Mouse (Mus musculus) embryonic facial prominence, embryonic 13.5 days (tissue): ENCODE data around the gene Rps11. TPM values are rescaled to one million over a fixed set of nuclear protein-coding genes. Genes with fewer than 3 reads are reported as not detected.
A peak's percentile ranks its signal among the peaks of the same experiment; 100 is the strongest.

Experiments used
- ATAC-seq: fragments of 200-750 bp; cut with Nextera tagmentation; 2 replicates; pipeline ENCODE4 v1.8.0; 2017; ENCODE audit warnings: low read depth; ENCODE audit not compliant: insufficient number of reproducible peaks, insufficient read depth, low FRiP score, low TSS enrichment
- H3K27ac ChIP-seq: fragments of 300-500 bp; sonication (generic); 2 replicates; pipeline ENCODE4 v1.5.1; 2015; ENCODE audit warnings: moderate library complexity, mild to moderate bottlenecking, inconsistent platforms
- H3K27me3 ChIP-seq: fragments of 300-500 bp; sonication (generic); 2 replicates; pipeline ENCODE4 v1.6.1; 2015; ENCODE audit warnings: mild to moderate bottlenecking, inconsistent platforms
- H3K36me3 ChIP-seq: fragments of 300-500 bp; sonication (generic); 2 replicates; pipeline ENCODE4 v1.6.1; 2015; ENCODE audit warnings: mild to moderate bottlenecking, inconsistent platforms
- H3K4me1 ChIP-seq: fragments of 300-500 bp; sonication (generic); 2 replicates; pipeline ENCODE4 v1.6.1; 2015; ENCODE audit warnings: inconsistent platforms
- H3K4me2 ChIP-seq: fragments of 300-500 bp; sonication (generic); 2 replicates; pipeline ENCODE4 v1.6.1; 2015; ENCODE audit warnings: moderate library complexity, mild to moderate bottlenecking, inconsistent platforms
- H3K4me3 ChIP-seq: fragments of 300-500 bp; sonication (generic); 2 replicates; pipeline ENCODE4 v1.5.1; 2015; ENCODE audit warnings: mild to moderate bottlenecking, inconsistent platforms
- H3K9ac ChIP-seq: fragments of 300-500 bp; sonication (generic); 2 replicates; pipeline ENCODE4 v1.6.1; 2015; ENCODE audit warnings: mild to moderate bottlenecking, inconsistent platforms
- H3K9me3 ChIP-seq: fragments of 300-500 bp; sonication (generic); 2 replicates; pipeline ENCODE4 v1.6.1; 2016; ENCODE audit warnings: inconsistent platforms
- WGBS: fragments of 180-500 bp; shearing (Covaris S2); methylation state at CpG from one replicate; pipeline ENCODE4 v1.1.7; 2015; ENCODE audit warnings: mixed read lengths; 5-methylcytosine and 5-hydroxymethylcytosine counted together
- polyA plus RNA-seq: library from polyadenylated mRNA; unstranded; fragments of >200 nt; fragmentation: Nextera tagmentation; extraction: Ambion mirVana; gene quantifications from 2 replicates; pipeline ENCODE4 v1.2.1, GENCODE M21; 2015

Rps11 gene
- polyA plus RNA-seq, 1 experiment from 2014 or later: 1,760 TPM

DNA sequence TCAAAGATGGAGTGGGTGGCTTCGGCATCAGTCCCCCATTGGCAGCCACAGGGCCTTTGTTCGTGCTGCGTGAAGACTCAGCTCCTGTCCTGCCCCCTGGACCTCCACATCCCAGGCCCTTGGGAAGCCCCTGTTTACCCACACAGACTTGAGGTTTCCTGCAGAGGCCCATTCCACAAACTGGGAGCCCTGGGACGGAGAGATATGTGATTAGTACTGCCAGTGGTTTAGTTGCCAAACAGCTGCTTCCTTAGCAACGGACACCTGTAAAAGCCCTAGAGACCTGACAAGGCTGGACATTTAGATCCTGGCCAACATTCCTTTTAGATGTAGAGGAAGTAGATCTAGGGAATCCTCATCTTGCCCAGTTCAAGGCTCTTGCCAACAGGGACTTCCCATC lies 17.7 kb upstream of the Rps11 start:
- H3K36me3 ChIP-seq: peaks cover 62% of the 10 kb centered on the region
- no peak for ATAC-seq
- H3K27me3 ChIP-seq: no peaks in the 10 kb centered on the region
- H3K4me3 ChIP-seq: no peak overlapping the region
- no peaks in the 10 kb centered on the region for H3K4me1 ChIP-seq
- H3K4me2 ChIP-seq: no peak overlapping the region
- H3K9me3 ChIP-seq: no peaks in the 10 kb centered on the region
- 91% methylated on average over 5 of the region's 5 CpGs for WGBS
- H3K27ac ChIP-seq: no peak overlapping the region
- H3K9ac ChIP-seq: peak overlapping the region; percentile 27; the same call in 1 of the 2 replicates

- Histone ChIP-seq H3K36me3 (peaks cover 56% of the 10 kb centered on the region), H3K4me3 (no peak overlapping the region), H3K9ac (no peak overlapping the region), H3K4me2 (no peak overlapping the region), H3K4me1 (no peaks in the 10 kb centered on the region), H3K9me3 (no peaks in the 10 kb centered on the region), H3K27me3 (no peaks in the 10 kb centered on the region), H3K27ac (no peak overlapping the region)
- no peak for ATAC-seq
- 87% methylated on average over 3 of the region's 3 CpGs for WGBS
These were observed 17.1 kb upstream of the Rps11 start for GRCm38 (mm10) chr7:45141319-45141718.

DNA sequence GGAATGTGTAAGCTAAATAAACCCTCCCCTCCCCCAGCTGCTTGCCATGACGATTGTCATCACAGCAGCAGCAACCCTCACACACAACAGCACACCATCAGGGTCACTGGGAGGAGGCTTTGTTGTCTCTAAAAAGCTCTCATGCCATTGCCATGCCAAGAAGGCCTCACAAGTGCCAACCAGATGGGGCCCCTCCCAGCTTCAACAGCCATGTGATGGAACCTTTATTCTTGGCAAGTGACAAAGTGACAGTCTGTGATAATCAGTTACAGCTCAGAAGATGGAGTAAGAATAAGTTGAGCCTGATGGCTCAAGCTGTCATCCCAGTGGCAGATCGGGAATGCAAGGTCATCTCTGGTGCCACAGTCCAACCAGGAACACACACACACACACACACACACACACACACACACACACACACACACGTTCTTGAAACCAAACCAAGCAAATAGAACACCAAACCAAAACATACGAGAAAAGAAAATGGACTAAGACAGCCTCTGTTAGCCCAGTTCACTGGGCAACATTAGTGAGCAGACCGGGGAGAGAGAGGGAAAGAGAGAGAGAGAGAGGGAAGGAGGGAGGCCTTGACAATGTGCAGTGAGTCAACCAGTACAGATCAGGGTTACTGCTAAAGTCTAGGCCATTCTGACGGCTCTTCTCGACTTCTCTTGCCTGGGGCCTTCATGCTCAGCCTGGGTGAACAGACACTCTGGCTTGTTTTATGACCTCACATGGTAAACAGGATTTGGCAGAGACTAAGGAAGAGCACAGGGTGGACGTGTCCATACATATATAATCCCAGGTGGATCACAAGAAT lies 15.9 kb upstream of the Rps11 start:
- ATAC-seq: no peak

GRCm38 (mm10) chr7:45138403-45138802 lies 14.2 kb upstream of the Rps11 start:
- H3K9ac ChIP-seq: no peak overlapping the region
- no peak for ATAC-seq
- H3K4me1 ChIP-seq: peaks cover 7% of the 10 kb centered on the region
- no peaks in the 10 kb centered on the region for H3K9me3 ChIP-seq
- 77% methylated on average over 1 of the region's 1 CpGs for WGBS
- H3K4me3 ChIP-seq: no peak overlapping the region
- peaks cover 27% of the 10 kb centered on the region for H3K36me3 ChIP-seq
- H3K4me2 ChIP-seq: no peak overlapping the region
- peaks cover 15% of the 10 kb centered on the region; the same call in 1 of the 2 replicates for H3K27me3 ChIP-seq
- no peak overlapping the region for H3K27ac ChIP-seq

More for the DNA sequence above, 15.9 kb upstream of the Rps11 start:
- Histone ChIP-seq H3K27ac (no peak overlapping the region), H3K9me3 (no peaks in the 10 kb centered on the region), H3K4me3 (no peak overlapping the region), H3K4me2 (no peak overlapping the region), H3K36me3 (peaks cover 44% of the 10 kb centered on the region), H3K4me1 (peaks cover 7% of the 10 kb centered on the region), H3K9ac (no peak overlapping the region), H3K27me3 (peaks cover 7% of the 10 kb centered on the region; the same call in 1 of the 2 replicates)
- WGBS: 70% methylated on average over 8 of the region's 8 CpGs

GRCm38 (mm10) chr7:45137171-45138006 lies 13.2 kb upstream of the Rps11 start:
- H3K4me3 ChIP-seq: no peak overlapping the region
- H3K4me2 ChIP-seq: no peak overlapping the region
- H3K4me1 ChIP-seq: peaks cover 7% of the 10 kb centered on the region
- no peaks in the 10 kb centered on the region for H3K9me3 ChIP-seq
- no peak overlapping the region for H3K9ac ChIP-seq
- H3K27ac ChIP-seq: no peak overlapping the region
- H3K36me3 ChIP-seq: peaks cover 17% of the 10 kb centered on the region
- no peak for ATAC-seq
- peaks cover 15% of the 10 kb centered on the region; the same call in 1 of the 2 replicates for H3K27me3 ChIP-seq
- WGBS: 88% methylated on average over 12 of the region's 12 CpGs

GRCm38 (mm10) chr7:45135993-45136567 lies 11.8 kb upstream of the Rps11 start, which contains the start of the genes Gm45713 and Flt3l:
Gene Gm45713 (minus strand): TSS chr7:45136231.
Gene Flt3l (minus strand): TSS chr7:45136432.
- H3K4me3 ChIP-seq: peak within 1 kb of the TSS; percentile 56
- H3K36me3 ChIP-seq: 0 out of 2 replicates have a peak, but pooled peaks cover 4% of the 10 kb centered on the region
- ATAC-seq: peak; percentile 60
- H3K4me2 ChIP-seq: peak within 1 kb of the TSS; percentile 72
- peak within 1 kb of the TSS; percentile 5; the same call in 1 of the 2 replicates for H3K27ac ChIP-seq
- H3K4me1 ChIP-seq: peaks cover 7% of the 10 kb centered on the region
- WGBS: 2% methylated on average over 29 of the region's 29 CpGs
- H3K27me3 ChIP-seq: peaks cover 15% of the 10 kb centered on the region; the same call in 1 of the 2 replicates
- peak within 1 kb of the TSS; percentile 77 for H3K9ac ChIP-seq
- no peaks in the 10 kb centered on the region for H3K9me3 ChIP-seq

- no peaks in the 10 kb centered on the region for H3K9me3 ChIP-seq
- H3K9ac ChIP-seq: peak overlapping the region; percentile 77
- H3K4me2 ChIP-seq: peak overlapping the region; percentile 72
- peak overlapping the region; percentile 5; the same call in 1 of the 2 replicates for H3K27ac ChIP-seq
- H3K4me3 ChIP-seq: peak overlapping the region; percentile 56
- peaks cover 7% of the 10 kb centered on the region for H3K4me1 ChIP-seq
- no peak for ATAC-seq
- 0 out of 2 replicates have a peak, but pooled peaks cover 4% of the 10 kb centered on the region for H3K36me3 ChIP-seq
- 80% methylated on average over 3 of the region's 3 CpGs for WGBS
- H3K27me3 ChIP-seq: peaks cover 15% of the 10 kb centered on the region; the same call in 1 of the 2 replicates
These were observed 11.1 kb upstream of the Rps11 start for GRCm38 (mm10) chr7:45135370-45135769.

DNA sequence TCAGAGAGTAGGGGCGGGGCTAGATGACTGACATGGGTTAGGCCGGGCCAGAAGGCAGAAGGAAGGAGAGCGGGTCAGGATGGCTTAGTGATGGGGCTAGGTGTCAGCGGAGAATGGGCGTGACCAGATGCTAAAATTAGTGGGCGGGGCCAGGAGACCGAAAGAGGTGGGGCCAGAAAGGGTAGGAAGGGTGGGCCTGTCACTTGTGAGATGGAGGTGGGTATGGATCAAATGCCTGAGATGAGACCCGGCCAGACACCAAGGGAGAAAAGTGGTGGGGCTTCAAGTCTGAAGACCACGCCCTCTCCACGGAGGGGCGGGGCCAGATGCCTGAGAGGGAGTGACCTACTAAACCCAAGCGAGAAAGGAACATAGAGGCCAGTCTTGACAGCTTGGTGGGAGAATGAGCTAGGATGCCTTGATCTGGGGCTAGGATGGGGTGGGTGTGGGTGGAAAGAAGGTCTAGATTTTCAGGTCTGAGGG lies 10.3 kb upstream of the Rps11 start:
- Histone ChIP-seq H3K9ac (no peak overlapping the region), H3K4me1 (peaks cover 11% of the 10 kb centered on the region), H3K27ac (no peak overlapping the region), H3K4me2 (no peak overlapping the region; the same call in 1 of the 2 replicates), H3K36me3 (0 out of 2 replicates have a peak, but pooled peaks cover under 1% of the 10 kb centered on the region), H3K9me3 (no peaks in the 10 kb centered on the region), H3K4me3 (no peak overlapping the region), H3K27me3 (peaks cover 15% of the 10 kb centered on the region; the same call in 1 of the 2 replicates)
- peak; percentile 61 for ATAC-seq
- 8% methylated on average over 12 of the region's 12 CpGs for WGBS

GRCm38 (mm10) chr7:45133446-45134159 lies 9.4 kb upstream of the Rps11 start:
- H3K4me2 ChIP-seq: no peak overlapping the region
- no peaks in the 10 kb centered on the region for H3K36me3 ChIP-seq
- H3K9me3 ChIP-seq: no peaks in the 10 kb centered on the region
- H3K4me1 ChIP-seq: peaks cover 14% of the 10 kb centered on the region
- H3K9ac ChIP-seq: no peak overlapping the region
- ATAC-seq: no peak
- H3K27ac ChIP-seq: no peak overlapping the region
- H3K4me3 ChIP-seq: no peak overlapping the region
- H3K27me3 ChIP-seq: peaks cover 15% of the 10 kb centered on the region; the same call in 1 of the 2 replicates
- 69% methylated on average over 8 of the region's 8 CpGs for WGBS

DNA sequence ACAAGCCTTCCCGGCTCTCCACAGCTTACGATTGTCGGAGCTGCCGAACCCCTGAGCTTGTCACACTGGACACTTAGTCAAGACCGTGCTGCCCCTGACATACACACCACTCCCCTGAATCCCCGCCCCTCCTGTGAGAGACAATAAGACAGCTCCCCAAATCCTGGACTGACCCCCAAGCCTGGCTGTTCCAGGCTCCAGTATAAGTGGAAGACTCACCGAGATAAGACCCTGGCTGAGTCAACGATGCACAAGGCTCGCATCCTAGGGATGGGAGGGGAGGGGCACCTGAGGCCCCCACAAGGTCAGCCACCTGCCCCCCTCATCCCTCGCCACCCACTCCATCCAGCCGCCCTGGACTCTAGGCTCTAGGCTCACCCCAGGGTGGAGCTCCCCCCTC lies 7.6 kb upstream of the Rps11 start:
- H3K4me2 ChIP-seq: no peak overlapping the region
- H3K27me3 ChIP-seq: peaks cover 15% of the 10 kb centered on the region; the same call in 1 of the 2 replicates
- H3K27ac ChIP-seq: no peak overlapping the region
- no peak for ATAC-seq
- peaks cover 23% of the 10 kb centered on the region for H3K4me1 ChIP-seq
- H3K4me3 ChIP-seq: no peak overlapping the region
- peaks cover 7% of the 10 kb centered on the region for H3K36me3 ChIP-seq
- WGBS: 79% methylated on average over 11 of the region's 11 CpGs
- H3K9me3 ChIP-seq: no peaks in the 10 kb centered on the region
- H3K9ac ChIP-seq: 0 out of 2 replicates have a peak overlapping the region, but pooled peaks have one; percentile 32
